Mouse (Mus musculus): ENCODE data around the gene Pou2f3.

Pou2f3 gene

GRCm38 (mm10) chr9:43107187-43107517, 103.0 kb downstream of the Pou2f3 start, which contains the start of gene Arhgef12:
Gene Arhgef12, minus strand, starts transcription at chr9:43107239.
- DNase-seq: peak; percentile 77 to 80

GRCm38 (mm10) chr9:43106426-43107186, 103.6 kb downstream of the Pou2f3 start:
- peak; percentile 34 to 66 for DNase-seq

GRCm38 (mm10) chr9:43105664-43106361, 104.4 kb downstream of the Pou2f3 start:
- DNase-seq: peak; percentile 96 to 97

GRCm38 (mm10) chr9:43104873-43105663, 105.1 kb downstream of the Pou2f3 start:
- peak; percentile 74 to 78 for DNase-seq

- DNase-seq: peak in 1 of 2 experiments; percentile 44
These were observed 105.7 kb downstream of the Pou2f3 start for GRCm38 (mm10) chr9:43104526-43104872.

GRCm38 (mm10) chr9:43103675-43104299, 106.4 kb downstream of the Pou2f3 start:
- no peak for DNase-seq

GRCm38 (mm10) chr9:43102931-43103330, 107.2 kb downstream of the Pou2f3 start:
- no peak for DNase-seq

- DNase-seq: peak in 1 of 2 experiments; percentile 29
These were observed 108.1 kb downstream of the Pou2f3 start for GRCm38 (mm10) chr9:43101936-43102595.

- peak in 1 of 2 experiments; percentile 36 for DNase-seq
These were observed 111.2 kb downstream of the Pou2f3 start for GRCm38 (mm10) chr9:43098922-43099321.

- no peak for DNase-seq
These were observed 112.2 kb downstream of the Pou2f3 start for GRCm38 (mm10) chr9:43097801-43098557.

GRCm38 (mm10) chr9:43096337-43096736, 113.8 kb downstream of the Pou2f3 start:
- no peak for DNase-seq

GRCm38 (mm10) chr9:43094828-43095227, 115.3 kb downstream of the Pou2f3 start:
- DNase-seq: no peak

- peak in 1 of 2 experiments; percentile 43 for DNase-seq
These were observed 116.4 kb downstream of the Pou2f3 start for GRCm38 (mm10) chr9:43093803-43094202.

GRCm38 (mm10) chr9:43085686-43086285, 124.4 kb downstream of the Pou2f3 start:
- DNase-seq: no peak

GRCm38 (mm10) chr9:43084496-43085362, 125.4 kb downstream of the Pou2f3 start:
- DNase-seq: no peak

GRCm38 (mm10) chr9:43083441-43084055, 126.6 kb downstream of the Pou2f3 start:
- DNase-seq: no peak

- no peak for DNase-seq
These were observed 131.5 kb downstream of the Pou2f3 start for GRCm38 (mm10) chr9:43078711-43079110.

- DNase-seq: no peak
These were observed 134.0 kb downstream of the Pou2f3 start for GRCm38 (mm10) chr9:43076163-43076562.

GRCm38 (mm10) chr9:43074611-43075010, 135.6 kb downstream of the Pou2f3 start:
- no peak for DNase-seq
